Mouse (Mus musculus): ENCODE measurements at regions not wholly inside any gene's neighbourhood (a gene's known extent, or its start where the extent isn't known, plus 50 kb on each side); places are given as distances from the start of the nearest gene placed in this dataset.

GRCm38 (mm10) chr16:74609564-74609963 is 197.9 kb upstream of the Robo2 start:
- DNase-seq (ENCODE audit: low spot score in 2 of 2), result no peak

GRCm38 (mm10) chr16:74598361-74598760 is 186.7 kb upstream of the Robo2 start:
- DNase-seq (ENCODE audit: low spot score in 2 of 2), result no peak

- peak; percentile 52 to 69 for DNase-seq (ENCODE audit: low spot score in 2 of 2)
Measured at GRCm38 (mm10) chr16:74597735-74598340, 186.2 kb upstream of the Robo2 start.

GRCm38 (mm10) chr16:74591896-74592295 is 180.3 kb upstream of the Robo2 start:
- DNase-seq (ENCODE audit: low spot score in 2 of 2), result no peak

GRCm38 (mm10) chr16:74582645-74583423 is 171.2 kb upstream of the Robo2 start:
- DNase-seq (ENCODE audit: low spot score in 2 of 2), result peak in 1 of 2 experiments; percentile 58

GRCm38 (mm10) chr16:74548374-74548773 is 136.7 kb upstream of the Robo2 start:
- DNase-seq (ENCODE audit: low spot score in 2 of 2), result no peak

- no peak for DNase-seq (ENCODE audit: low spot score in 2 of 2)
Measured at GRCm38 (mm10) chr16:74530531-74530930, 118.9 kb upstream of the Robo2 start.

GRCm38 (mm10) chr16:74528245-74528644 is 116.6 kb upstream of the Robo2 start:
- no peak for DNase-seq (ENCODE audit: low spot score in 2 of 2)

- no peak for DNase-seq (ENCODE audit: low spot score in 2 of 2)
Measured at GRCm38 (mm10) chr16:74526521-74526920, 114.9 kb upstream of the Robo2 start.

GRCm38 (mm10) chr16:74520501-74520900 is 108.9 kb upstream of the Robo2 start:
- no peak for DNase-seq (ENCODE audit: low spot score in 2 of 2)

- no peak for DNase-seq (ENCODE audit: low spot score in 2 of 2)
Measured at GRCm38 (mm10) chr16:74517888-74518287, 106.3 kb upstream of the Robo2 start.

GRCm38 (mm10) chr16:74517374-74517773 is 105.7 kb upstream of the Robo2 start:
- DNase-seq (ENCODE audit: low spot score in 2 of 2), result peak in 1 of 2 experiments; percentile 20

GRCm38 (mm10) chr16:74514481-74514880 is 102.9 kb upstream of the Robo2 start:
- DNase-seq (ENCODE audit: low spot score in 2 of 2), result no peak

- DNase-seq (ENCODE audit: low spot score in 2 of 2), result no peak
Measured at GRCm38 (mm10) chr16:74510383-74510782, 98.8 kb upstream of the Robo2 start.

GRCm38 (mm10) chr16:74509489-74509888 is 97.9 kb upstream of the Robo2 start:
- no peak for DNase-seq (ENCODE audit: low spot score in 2 of 2)

GRCm38 (mm10) chr16:74506719-74507118 is 95.1 kb upstream of the Robo2 start:
- no peak for DNase-seq (ENCODE audit: low spot score in 2 of 2)

- DNase-seq (ENCODE audit: low spot score in 2 of 2), result no peak
Measured at GRCm38 (mm10) chr16:74506173-74506709, 94.6 kb upstream of the Robo2 start.

- DNase-seq (ENCODE audit: low spot score in 2 of 2), result no peak
Measured at GRCm38 (mm10) chr16:74504426-74504825, 92.8 kb upstream of the Robo2 start.

GRCm38 (mm10) chr16:74500687-74501086 is 89.1 kb upstream of the Robo2 start:
- DNase-seq (ENCODE audit: low spot score in 2 of 2), result no peak

- DNase-seq (ENCODE audit: low spot score in 2 of 2), result no peak
Measured at GRCm38 (mm10) chr16:74467745-74468420, 56.3 kb upstream of the Robo2 start.

- DNase-seq (ENCODE audit: low spot score in 2 of 2), result peak in 1 of 2 experiments; percentile 3
Measured at GRCm38 (mm10) chr16:74467159-74467558, 55.5 kb upstream of the Robo2 start.

GRCm38 (mm10) chr16:74464835-74465234 is 53.2 kb upstream of the Robo2 start:
- no peak for DNase-seq (ENCODE audit: low spot score in 2 of 2)
